In the genomic region with DNA sequence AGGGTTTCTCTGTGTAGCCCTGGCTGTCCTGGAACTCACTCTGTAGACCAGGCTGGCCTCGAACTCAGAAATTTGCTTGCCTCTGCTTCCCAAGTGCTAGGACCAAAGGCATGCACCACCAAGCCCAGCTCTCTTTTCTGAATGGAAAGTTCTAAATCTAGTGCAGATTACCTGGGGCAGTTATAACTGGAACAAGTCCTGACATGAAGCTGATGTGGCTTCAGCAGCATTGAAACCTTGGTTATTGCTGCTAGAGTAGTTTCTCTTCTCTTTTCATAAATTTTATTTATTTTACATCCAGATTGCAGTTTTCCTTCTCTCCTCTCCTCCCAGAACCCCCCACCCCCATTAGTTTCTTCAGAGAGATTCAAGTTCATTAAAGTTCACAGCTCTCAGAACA, we compare ENCODE assay signal across 18 mouse cellular contexts.
"Had no signal": no experiment of that assay in that cellular context is flagged by ENCODE, and none has a peak within 500 bp of the region (broad histone marks: within the 10 kb centered on the region; RNA-seq: fewer than 3 reads in every experiment).

No protein-coding gene starts in this region.

- H3K27ac ChIP-seq: kidney, embryonic 15.5 days; left cerebral cortex, adult 2 months; liver, embryonic 12.5 days; lung, embryonic 15.5 days; neural tube, embryonic 12.5 days; neural tube, embryonic 15.5 days; stomach, embryonic 15.5 days had no signal

- ATAC-seq: liver, embryonic 12.5 days had no signal

- H3K9me3 ChIP-seq: kidney, embryonic 15.5 days; liver, embryonic 12.5 days; liver, embryonic 15.5 days; lung, embryonic 15.5 days; neural tube, embryonic 12.5 days; neural tube, embryonic 15.5 days; stomach, embryonic 15.5 days had no signal

- H3K4me3 ChIP-seq: kidney, embryonic 15.5 days; left cerebral cortex, adult 2 months; liver, embryonic 12.5 days; liver, embryonic 15.5 days; lung, embryonic 15.5 days; neural tube, embryonic 12.5 days; neural tube, embryonic 15.5 days; stomach, embryonic 15.5 days had no signal

- H3K9ac ChIP-seq: kidney, embryonic 15.5 days; liver, embryonic 12.5 days; liver, embryonic 15.5 days; lung, embryonic 15.5 days; neural tube, embryonic 12.5 days; neural tube, embryonic 15.5 days; stomach, embryonic 15.5 days had no signal

- H3K4me2 ChIP-seq: kidney, embryonic 15.5 days; liver, embryonic 12.5 days; liver, embryonic 15.5 days; lung, embryonic 15.5 days; midbrain, embryonic 11.5 days; neural tube, embryonic 12.5 days; neural tube, embryonic 15.5 days; stomach, embryonic 15.5 days had no signal

- H3K4me1 ChIP-seq: lung, embryonic 15.5 days; neural tube, embryonic 12.5 days; neural tube, embryonic 15.5 days; stomach, embryonic 15.5 days had no signal

- DNase-seq: layer of hippocampus, postnatal 36 days; lung, adult 18-20 months; lung, postnatal 10 days; lung, postnatal 36 days; midbrain, embryonic 14.5 days; right cerebral cortex, adult 18-20 months; right cerebral cortex, postnatal 14 days; right cerebral cortex, postnatal 4 days; thymus, postnatal 25 days had no signal

- H3K27me3 ChIP-seq: kidney, embryonic 15.5 days; liver, embryonic 12.5 days; liver, embryonic 15.5 days; lung, embryonic 15.5 days; neural tube, embryonic 12.5 days; neural tube, embryonic 15.5 days; stomach, embryonic 15.5 days had no signal
